Mouse (Mus musculus) liver, embryonic 15.5 days (tissue): ENCODE measurements around the gene Sema4a. TPM values are rescaled to one million over a fixed set of nuclear protein-coding genes. Genes with fewer than 3 reads are reported as not detected.
A peak's percentile ranks its signal among the peaks of the same experiment; 100 is the strongest.

ENCODE experiments used
- ATAC-seq: fragments of 200-750 bp; cut with Nextera tagmentation; 2 replicates; pipeline ENCODE4 v1.8.0; 2017; ENCODE audit warnings: moderate number of reproducible peaks, mild to moderate bottlenecking, moderate library complexity; ENCODE audit not compliant: insufficient read depth
- H3K27ac ChIP-seq: fragments of 300-500 bp; sonication (generic); replicated peaks from 2 replicates; pipeline ENCODE4 v1.5.1; 2015; ENCODE audit warnings: mild to moderate bottlenecking, inconsistent platforms
- H3K27me3 ChIP-seq: fragments of 300-500 bp; sonication (generic); 2 replicates; pipeline ENCODE4 v1.6.1; 2015; ENCODE audit warnings: mild to moderate bottlenecking, inconsistent platforms
- H3K36me3 ChIP-seq: fragments of 300-500 bp; sonication (generic); replicated peaks from 2 replicates; pipeline ENCODE4 v1.6.1; 2015; ENCODE audit warnings: moderate library complexity, mild to moderate bottlenecking, inconsistent platforms
- H3K4me1 ChIP-seq: fragments of 300-500 bp; sonication (generic); replicated peaks from 2 replicates; pipeline ENCODE4 v1.6.1; 2015; ENCODE audit warnings: inconsistent platforms
- H3K4me2 ChIP-seq: fragments of 300-500 bp; sonication (generic); 2 replicates; pipeline ENCODE4 v1.6.1; 2015; ENCODE audit warnings: moderate library complexity, mild to moderate bottlenecking, inconsistent platforms
- H3K4me3 ChIP-seq: fragments of 300-500 bp; sonication (generic); replicated peaks from 2 replicates; pipeline ENCODE4 v1.5.1; 2015; ENCODE audit warnings: mild to moderate bottlenecking, inconsistent platforms
- H3K9ac ChIP-seq: fragments of 300-500 bp; sonication (generic); 2 replicates; pipeline ENCODE4 v1.6.1; 2015; ENCODE audit warnings: moderate library complexity, mild to moderate bottlenecking, inconsistent platforms
- H3K9me3 ChIP-seq: fragments of 300-500 bp; sonication (generic); replicated peaks from 2 replicates; pipeline ENCODE4 v1.6.1; 2016; ENCODE audit warnings: inconsistent platforms
- WGBS: fragments of 180-500 bp; shearing (Covaris S2); methylation state at CpG from one replicate; pipeline ENCODE4 v1.1.7; 2015; ENCODE audit warnings: mixed read lengths; ENCODE audit not compliant: insufficient replicate concordance; 5-methylcytosine and 5-hydroxymethylcytosine counted together
- polyA plus RNA-seq: library from polyadenylated mRNA; unstranded; fragments of >200 nt; fragmentation: Nextera tagmentation; extraction: Ambion mirVana; gene quantifications from 2 replicates; pipeline ENCODE4 v1.2.1, GENCODE M21; 2015

The Sema4a gene
- polyA plus RNA-seq, 1 experiment from 2014 or later, result 25.0 TPM

GRCm38 (mm10) chr3:88501366-88502030 is 40.5 kb upstream of the Sema4a start:
- H3K9me3 ChIP-seq, result no peaks in the 10 kb centered on the region
- peak; percentile 38 for ATAC-seq
- H3K4me3 ChIP-seq, result peak overlapping the region; percentile 96
- peak overlapping the region; percentile 96 for H3K4me2 ChIP-seq
- H3K4me1 ChIP-seq, result peaks cover 83% of the 10 kb centered on the region
- 23% methylated on average over 6 of the region's 6 CpGs for WGBS
- peaks cover 30% of the 10 kb centered on the region for H3K36me3 ChIP-seq
- peak overlapping the region; percentile 88 for H3K27ac ChIP-seq
- H3K27me3 ChIP-seq, result 0 out of 2 replicates have a peak, but pooled peaks cover 5% of the 10 kb centered on the region
- H3K9ac ChIP-seq, result peak overlapping the region; percentile 96

DNA sequence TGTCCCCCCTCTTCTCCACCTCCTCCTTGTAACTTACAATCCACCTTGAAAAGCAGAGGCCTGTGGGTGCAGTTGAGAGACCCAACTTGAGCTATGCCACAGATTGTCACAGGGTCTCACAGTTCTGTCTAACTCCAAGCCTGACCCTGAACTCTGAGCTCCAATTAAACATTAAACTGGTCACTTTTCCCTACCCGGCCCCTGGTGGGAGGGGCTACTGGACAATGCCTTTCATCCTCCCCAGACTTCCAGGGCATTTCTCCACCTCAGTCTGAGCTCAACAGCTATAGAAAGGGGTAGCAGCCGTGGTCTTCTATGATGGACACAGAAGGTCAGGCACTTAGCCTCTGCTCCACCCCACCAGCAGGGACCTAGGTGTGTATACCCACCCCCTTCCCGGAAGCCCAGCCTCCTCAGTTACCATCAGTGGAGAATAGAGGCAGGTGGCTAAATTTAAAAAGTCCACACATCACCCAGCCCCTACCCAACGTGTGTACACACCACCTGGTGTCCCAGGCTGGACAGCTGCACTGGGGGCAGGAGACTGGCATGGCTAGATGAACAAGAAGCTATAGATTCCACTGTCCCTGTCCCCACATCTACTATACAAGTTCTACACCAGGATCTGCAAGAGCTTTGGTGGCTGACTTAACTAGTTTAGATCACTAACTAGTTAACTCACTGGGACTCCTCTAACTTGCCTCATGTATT is 39.8 kb upstream of the Sema4a start:
- H3K36me3 ChIP-seq, result peaks cover 37% of the 10 kb centered on the region
- peak overlapping the region; percentile 96 for H3K4me2 ChIP-seq
- 48% methylated on average over 4 of the region's 4 CpGs for WGBS
- peak overlapping the region; percentile 88 for H3K27ac ChIP-seq
- 0 out of 2 replicates have a peak, but pooled peaks cover 5% of the 10 kb centered on the region for H3K27me3 ChIP-seq
- H3K4me1 ChIP-seq, result peaks cover 86% of the 10 kb centered on the region
- H3K9ac ChIP-seq, result peak overlapping the region; percentile 96
- no peaks in the 10 kb centered on the region for H3K9me3 ChIP-seq
- peak overlapping the region; percentile 96 for H3K4me3 ChIP-seq
- no peak for ATAC-seq

- peaks cover 88% of the 10 kb centered on the region for H3K4me1 ChIP-seq
- no peaks in the 10 kb centered on the region for H3K27me3 ChIP-seq
- 38% methylated on average over 7 of the region's 7 CpGs for WGBS
- H3K36me3 ChIP-seq, result peaks cover 39% of the 10 kb centered on the region
- peak overlapping the region; percentile 96 for H3K4me3 ChIP-seq
- peak overlapping the region; percentile 96 for H3K4me2 ChIP-seq
- no peaks in the 10 kb centered on the region for H3K9me3 ChIP-seq
- peak overlapping the region; percentile 88 for H3K27ac ChIP-seq
- H3K9ac ChIP-seq, result peak overlapping the region; percentile 96; the same call in 1 of the 2 replicates
- ATAC-seq, result no peak
Measured at GRCm38 (mm10) chr3:88500087-88500486, 39.1 kb upstream of the Sema4a start.

DNA sequence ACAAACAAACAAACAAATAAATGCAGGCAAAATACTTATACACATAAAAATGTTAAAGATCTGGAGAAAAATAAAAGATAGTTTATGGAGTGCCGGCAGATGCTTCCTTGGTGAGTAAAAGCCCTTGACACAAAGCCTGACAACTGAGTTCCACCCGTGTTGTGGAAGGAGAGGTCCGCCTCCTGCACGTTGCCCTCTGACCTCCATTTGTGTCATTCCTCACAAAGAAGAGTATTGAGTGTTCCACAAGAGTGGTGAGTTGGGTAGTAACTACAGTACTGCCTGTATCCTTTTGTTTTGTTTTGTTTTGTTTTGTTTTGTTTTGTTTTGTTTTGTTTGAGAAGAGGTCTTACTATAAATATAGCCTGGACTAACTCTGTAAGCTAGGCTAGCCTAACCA is 38.6 kb upstream of the Sema4a start:
- Histone ChIP-seq H3K4me3 (peak overlapping the region; percentile 96; the same call in 1 of the 2 replicates), H3K27ac (peak overlapping the region; percentile 88), H3K9me3 (no peaks in the 10 kb centered on the region), H3K9ac (no peak overlapping the region), H3K36me3 (peaks cover 39% of the 10 kb centered on the region), H3K4me2 (peak overlapping the region; percentile 96), H3K27me3 (no peaks in the 10 kb centered on the region), H3K4me1 (peaks cover 93% of the 10 kb centered on the region)
- no peak for ATAC-seq
- WGBS, result 84% methylated on average over 4 of the region's 4 CpGs

GRCm38 (mm10) chr3:88495741-88496415 is 34.9 kb upstream of the Sema4a start:
- Histone ChIP-seq H3K36me3 (peaks cover 49% of the 10 kb centered on the region), H3K9ac (peak overlapping the region; percentile 71), H3K4me1 (peaks cover 95% of the 10 kb centered on the region), H3K27me3 (no peaks in the 10 kb centered on the region), H3K27ac (peak overlapping the region; percentile 92), H3K4me2 (peak overlapping the region; percentile 94), H3K4me3 (peak overlapping the region; percentile 27), H3K9me3 (no peaks in the 10 kb centered on the region)
- ATAC-seq, result no peak
- 75% methylated on average over 10 of the region's 10 CpGs for WGBS

- H3K4me1 ChIP-seq, result peaks cover 95% of the 10 kb centered on the region
- peaks cover 54% of the 10 kb centered on the region for H3K36me3 ChIP-seq
- H3K27ac ChIP-seq, result peak overlapping the region; percentile 92
- H3K9me3 ChIP-seq, result no peaks in the 10 kb centered on the region
- H3K4me2 ChIP-seq, result peak overlapping the region; percentile 94
- peak overlapping the region; percentile 71 for H3K9ac ChIP-seq
- no peaks in the 10 kb centered on the region for H3K27me3 ChIP-seq
- H3K4me3 ChIP-seq, result peak overlapping the region; percentile 27
- 14% methylated on average over 9 of the region's 9 CpGs for WGBS
- ATAC-seq, result peak; percentile 52
Measured at GRCm38 (mm10) chr3:88494836-88495628, 34.0 kb upstream of the Sema4a start.

- Histone ChIP-seq H3K4me1 (peaks cover 94% of the 10 kb centered on the region), H3K9me3 (no peaks in the 10 kb centered on the region), H3K27ac (peak overlapping the region; percentile 92), H3K4me3 (peak overlapping the region; percentile 61), H3K9ac (peak overlapping the region; percentile 71), H3K27me3 (no peaks in the 10 kb centered on the region), H3K4me2 (peak overlapping the region; percentile 94), H3K36me3 (peaks cover 50% of the 10 kb centered on the region)
- WGBS, result 47% methylated on average over 11 of the region's 11 CpGs
- no peak for ATAC-seq
Measured at GRCm38 (mm10) chr3:88493706-88494582, 33.0 kb upstream of the Sema4a start.

- no peak overlapping the region for H3K27ac ChIP-seq
- H3K27me3 ChIP-seq, result peaks cover 39% of the 10 kb centered on the region
- no peak overlapping the region for H3K4me2 ChIP-seq
- no peak overlapping the region for H3K9ac ChIP-seq
- WGBS, result 67% methylated on average over 1 of the region's 1 CpGs
- H3K4me1 ChIP-seq, result peaks cover 48% of the 10 kb centered on the region
- H3K36me3 ChIP-seq, result peaks cover 79% of the 10 kb centered on the region
- no peak overlapping the region for H3K4me3 ChIP-seq
- ATAC-seq, result no peak
- no peaks in the 10 kb centered on the region for H3K9me3 ChIP-seq
Measured at GRCm38 (mm10) chr3:88487396-88487795, 26.4 kb upstream of the Sema4a start.

- H3K36me3 ChIP-seq, result peaks cover 84% of the 10 kb centered on the region
- no peak overlapping the region for H3K4me2 ChIP-seq
- WGBS, result 72% methylated on average over 4 of the region's 4 CpGs
- peaks cover 45% of the 10 kb centered on the region for H3K4me1 ChIP-seq
- H3K27ac ChIP-seq, result no peak overlapping the region
- no peak overlapping the region for H3K9ac ChIP-seq
- H3K4me3 ChIP-seq, result no peak overlapping the region
- no peaks in the 10 kb centered on the region for H3K9me3 ChIP-seq
- no peak for ATAC-seq
- peaks cover 45% of the 10 kb centered on the region for H3K27me3 ChIP-seq
Measured at GRCm38 (mm10) chr3:88486887-88487286, 25.9 kb upstream of the Sema4a start.

- Histone ChIP-seq H3K27ac (no peak overlapping the region), H3K4me3 (no peak overlapping the region), H3K36me3 (peaks cover 91% of the 10 kb centered on the region), H3K4me2 (no peak overlapping the region), H3K27me3 (peaks cover 48% of the 10 kb centered on the region), H3K4me1 (peaks cover 36% of the 10 kb centered on the region), H3K9ac (no peak overlapping the region), H3K9me3 (no peaks in the 10 kb centered on the region)
- ATAC-seq, result no peak
- WGBS, result 75% methylated on average over 5 of the region's 5 CpGs
Measured at GRCm38 (mm10) chr3:88486043-88486442, 25.1 kb upstream of the Sema4a start.
